Mouse (Mus musculus): ENCODE measurements around the gene Grcc10. TPM values are rescaled to one million over a fixed set of nuclear protein-coding genes. Genes with fewer than 3 reads are reported as not detected.

The Grcc10 gene
- polyA plus RNA-seq, 1 experiment from 2014 or later: 429 TPM

DNA sequence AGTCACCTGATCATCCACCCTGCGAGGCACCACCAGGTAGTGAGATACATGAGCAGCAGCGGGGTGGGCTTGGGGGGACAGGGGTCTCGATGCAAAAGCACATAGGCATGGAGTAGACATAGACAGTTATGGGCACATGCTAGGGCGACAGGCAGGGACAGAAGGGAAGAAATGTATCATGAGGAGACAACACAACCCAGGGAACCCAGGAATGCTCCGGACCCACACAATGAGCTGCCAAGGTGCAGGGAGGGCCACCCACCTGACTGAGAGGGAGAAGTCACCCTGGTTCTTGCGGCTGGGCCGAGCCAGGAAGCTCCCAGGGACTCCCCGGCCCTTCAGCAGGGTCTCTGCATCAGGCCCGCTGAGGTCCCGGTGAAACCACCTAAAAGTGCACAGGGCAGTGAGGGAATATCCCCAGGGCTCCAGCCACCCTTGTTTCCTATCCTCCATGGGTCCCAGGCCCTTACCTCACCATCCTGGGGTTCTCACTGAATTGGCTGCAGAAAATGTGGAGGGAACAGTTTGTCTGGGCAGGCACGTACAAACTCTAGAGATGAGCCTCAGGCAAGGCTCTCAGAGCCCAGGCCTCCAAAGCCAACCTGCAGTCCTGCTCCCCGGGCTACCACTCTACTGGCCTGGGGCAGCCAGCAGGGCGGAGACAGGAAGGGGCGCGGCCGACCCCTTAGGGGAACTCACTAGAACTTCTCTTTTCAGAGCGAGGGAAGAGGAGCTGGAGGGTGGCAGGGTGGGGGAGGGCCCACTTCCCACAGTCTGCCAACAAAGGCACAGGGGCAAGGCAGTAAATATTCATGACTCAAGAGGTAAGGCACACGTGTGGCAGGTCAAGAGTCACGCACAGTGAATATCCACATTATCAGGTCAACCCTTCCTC lies 8.5 kb downstream of the Grcc10 start:
- DNase-seq (peak; percentile 34), ATAC-seq (ENCODE audit: insufficient read depth) (peak; percentile 47; the same call in 1 of the 2 replicates)
- WGBS: 50% methylated on average over 19 of the region's 19 CpGs
- Histone ChIP-seq H3K27ac (ENCODE audit: low read depth) (no peak overlapping the region), H3K9me3 (ENCODE audit: low read depth, low read length) (no peaks in the 10 kb centered on the region), H3K4me1 (ENCODE audit: insufficient read depth) (no peaks in the 10 kb centered on the region), H3K4me3 (ENCODE audit: low read depth, low read length) (peak overlapping the region; percentile 15; the same call in 1 of the 2 replicates), H3K4me2 (peak overlapping the region; percentile 0; the same call in 1 of the 2 replicates), H3K9ac (peak overlapping the region; percentile 23; the same call in 1 of the 2 replicates), H3K36me3 (ENCODE audit: insufficient read depth) (no peaks in the 10 kb centered on the region), H3K27me3 (ENCODE audit: insufficient read depth, low read length) (no peaks in the 10 kb centered on the region)
- TF ChIP-seq CTCF (IDR thresholded peaks at IDR 0.05; ENCODE audit: low read depth): 0 out of 2 replicates have a peak, but pooled peaks have one; percentile 19

DNA sequence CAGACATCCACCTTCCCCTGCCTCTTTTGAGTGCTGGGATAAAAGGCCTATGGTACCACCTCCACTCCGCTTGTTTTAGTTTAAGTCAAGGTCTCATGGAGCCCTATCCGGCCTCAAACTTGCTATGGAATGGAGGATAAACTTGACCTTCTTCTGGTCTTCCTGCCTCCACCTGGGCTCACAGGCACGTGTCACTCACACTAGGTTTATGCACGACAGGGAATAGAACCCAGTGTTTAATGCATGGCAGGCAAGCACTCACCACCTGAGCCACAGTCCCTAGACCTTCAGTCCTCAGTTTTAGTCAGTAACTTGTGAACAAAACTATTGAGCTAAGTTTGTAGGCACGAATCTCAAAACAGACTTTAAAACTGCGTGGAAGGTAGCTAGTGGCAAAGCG lies 10.1 kb downstream of the Grcc10 start:
- 84% methylated on average over 7 of the region's 7 CpGs for WGBS

DNA sequence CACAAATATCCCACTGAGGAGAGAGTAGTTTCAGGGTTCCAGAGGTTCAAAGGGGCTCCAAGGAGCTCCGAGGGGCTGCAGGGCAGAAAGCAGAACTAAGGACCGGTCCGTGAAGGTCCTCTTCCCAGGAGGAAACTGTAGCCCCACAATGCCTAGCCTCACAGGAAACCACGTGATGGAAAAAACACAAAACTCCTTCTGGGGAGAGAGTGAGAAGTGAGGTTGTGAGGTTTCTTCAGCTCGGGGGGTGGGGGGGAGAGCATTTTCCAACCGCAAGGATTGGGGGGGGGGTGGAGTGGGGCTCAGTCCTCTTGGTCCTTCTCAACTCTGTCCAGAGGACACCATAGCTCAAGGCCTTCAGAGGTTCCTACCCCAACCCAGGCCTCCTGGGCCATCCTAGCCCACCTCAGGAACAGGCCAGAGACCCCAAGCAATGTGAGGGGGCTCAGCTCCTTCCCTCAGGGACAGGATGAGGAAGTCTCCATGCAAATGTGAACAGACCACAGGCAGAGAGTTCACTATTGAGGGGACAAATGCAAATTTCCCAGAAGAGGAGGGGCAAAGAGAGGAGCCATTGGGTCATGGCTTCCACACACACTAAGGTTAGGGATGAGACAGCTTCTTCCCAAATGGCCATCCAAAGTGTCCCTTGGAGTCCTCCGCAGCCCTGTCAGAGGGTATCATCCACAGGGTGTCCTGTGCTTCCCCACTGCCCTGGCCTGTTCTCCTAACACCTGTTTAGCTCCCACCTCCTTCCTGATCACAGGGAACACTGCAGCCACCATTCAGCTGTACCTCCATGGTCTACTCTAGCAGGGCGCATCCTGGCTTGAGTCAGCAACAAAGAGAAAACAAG lies 11.1 kb downstream of the Grcc10 start:
- H3K36me3 ChIP-seq (ENCODE audit: insufficient read depth): no peaks in the 10 kb centered on the region
- DNase-seq (no peak), ATAC-seq (ENCODE audit: insufficient read depth) (no peak)
- no peak overlapping the region for H3K4me2 ChIP-seq
- H3K9me3 ChIP-seq (ENCODE audit: low read depth, low read length): no peaks in the 10 kb centered on the region
- WGBS: 74% methylated on average over 8 of the region's 8 CpGs
- H3K4me3 ChIP-seq (ENCODE audit: low read depth, low read length): no peak overlapping the region
- H3K27me3 ChIP-seq (ENCODE audit: insufficient read depth, low read length): no peaks in the 10 kb centered on the region
- no peak for TF ChIP-seq CTCF (IDR thresholded peaks at IDR 0.05; ENCODE audit: low read depth)
- H3K4me1 ChIP-seq (ENCODE audit: insufficient read depth): no peaks in the 10 kb centered on the region
- H3K9ac ChIP-seq: no peak overlapping the region
- no peak overlapping the region for H3K27ac ChIP-seq (ENCODE audit: low read depth)

More for the DNA sequence above, 10.1 kb downstream of the Grcc10 start:
- no peak overlapping the region for H3K27ac ChIP-seq (ENCODE audit: low read depth)
- H3K4me2 ChIP-seq: no peak overlapping the region
- no peaks in the 10 kb centered on the region for H3K27me3 ChIP-seq (ENCODE audit: insufficient read depth, low read length)
- no peak for TF ChIP-seq CTCF (IDR thresholded peaks at IDR 0.05; ENCODE audit: low read depth)
- no peak for ATAC-seq (ENCODE audit: insufficient read depth)
- no peak overlapping the region for H3K4me3 ChIP-seq (ENCODE audit: low read depth, low read length)
- H3K9me3 ChIP-seq (ENCODE audit: low read depth, low read length): no peaks in the 10 kb centered on the region
- no peak overlapping the region for H3K9ac ChIP-seq
- H3K36me3 ChIP-seq (ENCODE audit: insufficient read depth): no peaks in the 10 kb centered on the region
- no peak for DNase-seq
- no peaks in the 10 kb centered on the region for H3K4me1 ChIP-seq (ENCODE audit: insufficient read depth)

DNA sequence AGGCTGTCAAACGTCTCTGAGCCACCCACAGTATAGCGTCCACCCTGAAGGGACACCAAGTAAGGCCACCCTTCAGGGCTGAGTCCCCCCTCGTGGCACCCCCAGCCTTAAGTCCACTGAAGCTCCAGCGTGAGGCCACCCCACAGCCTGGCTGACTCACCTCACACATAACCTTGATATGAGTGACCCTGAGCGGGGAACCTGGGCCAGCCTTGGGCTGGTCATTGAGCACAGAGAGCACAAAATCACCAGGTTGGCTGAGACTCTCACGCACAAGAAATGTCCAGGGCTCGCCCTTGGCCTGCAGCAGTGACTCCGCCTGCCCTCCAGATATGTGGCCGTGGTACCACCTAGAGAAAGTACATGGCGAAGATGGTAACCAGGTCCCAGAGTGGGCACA lies 12.6 kb downstream of the Grcc10 start:
- no peak for ATAC-seq (ENCODE audit: insufficient read depth)
- DNase-seq: no peak
- 81% methylated on average over 10 of the region's 10 CpGs for WGBS

DNA sequence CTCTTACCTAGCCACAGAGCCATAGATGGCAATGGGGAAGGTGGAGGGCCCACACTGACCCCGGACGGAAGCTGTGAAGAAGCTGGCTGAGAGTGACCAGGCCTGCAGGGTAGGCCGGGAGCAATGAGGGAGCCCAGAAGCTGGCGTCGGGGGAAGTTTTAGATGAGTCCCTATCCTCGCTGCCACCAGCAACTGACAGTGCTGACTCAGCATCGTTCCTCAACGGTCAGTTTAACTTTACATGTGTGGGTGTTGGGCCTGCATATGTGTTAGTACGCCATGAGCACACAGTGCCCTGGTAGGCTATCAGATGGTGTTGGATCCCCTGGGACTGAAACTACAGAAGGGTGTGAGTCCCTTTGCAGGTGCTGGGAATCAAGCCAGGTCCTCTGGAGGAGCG lies 16.7 kb downstream of the Grcc10 start:
- H3K4me2 ChIP-seq: no peak overlapping the region
- DNase-seq (no peak), ATAC-seq (ENCODE audit: insufficient read depth) (no peak)
- H3K36me3 ChIP-seq (ENCODE audit: insufficient read depth): no peaks in the 10 kb centered on the region
- 80% methylated on average over 10 of the region's 10 CpGs for WGBS
- no peak overlapping the region for H3K4me3 ChIP-seq (ENCODE audit: low read depth, low read length)
- no peaks in the 10 kb centered on the region for H3K27me3 ChIP-seq (ENCODE audit: insufficient read depth, low read length)
- no peak overlapping the region for H3K27ac ChIP-seq (ENCODE audit: low read depth)
- no peaks in the 10 kb centered on the region for H3K9me3 ChIP-seq (ENCODE audit: low read depth, low read length)
- no peak overlapping the region for H3K9ac ChIP-seq
- no peak for TF ChIP-seq CTCF (IDR thresholded peaks at IDR 0.05; ENCODE audit: low read depth)
- H3K4me1 ChIP-seq (ENCODE audit: insufficient read depth): no peaks in the 10 kb centered on the region

More for the DNA sequence above, 12.6 kb downstream of the Grcc10 start:
- Histone ChIP-seq H3K36me3 (ENCODE audit: insufficient read depth) (no peaks in the 10 kb centered on the region), H3K27me3 (ENCODE audit: insufficient read depth, low read length) (no peaks in the 10 kb centered on the region), H3K4me2 (no peak overlapping the region), H3K4me3 (ENCODE audit: low read depth, low read length) (no peak overlapping the region), H3K27ac (ENCODE audit: low read depth) (no peak overlapping the region), H3K4me1 (ENCODE audit: insufficient read depth) (no peaks in the 10 kb centered on the region), H3K9ac (no peak overlapping the region), H3K9me3 (ENCODE audit: low read depth, low read length) (no peaks in the 10 kb centered on the region)
- no peak for TF ChIP-seq CTCF (IDR thresholded peaks at IDR 0.05; ENCODE audit: low read depth)

DNA sequence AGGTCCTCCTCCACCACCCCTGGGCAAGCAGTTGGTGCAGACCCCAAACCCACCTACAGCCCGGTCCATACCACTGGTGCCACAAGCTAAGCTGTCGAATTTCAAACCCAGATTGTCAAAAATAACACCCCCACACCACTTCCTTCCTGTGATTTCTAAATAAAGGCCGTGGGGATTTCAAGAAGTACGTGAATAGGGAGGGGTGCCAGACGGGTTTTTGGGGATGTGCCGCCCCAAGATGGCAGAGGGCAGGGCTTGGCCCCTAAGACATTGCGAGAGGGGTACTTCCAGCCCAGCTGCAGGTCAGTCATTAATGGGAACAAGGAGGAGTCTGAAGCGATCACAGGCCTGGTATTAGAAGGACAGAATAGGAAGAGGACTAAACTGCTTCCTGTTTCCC lies 17.6 kb downstream of the Grcc10 start:
- Histone ChIP-seq H3K9me3 (ENCODE audit: low read depth, low read length) (no peaks in the 10 kb centered on the region), H3K36me3 (ENCODE audit: insufficient read depth) (no peaks in the 10 kb centered on the region), H3K27ac (ENCODE audit: low read depth) (no peak overlapping the region), H3K9ac (no peak overlapping the region), H3K4me3 (ENCODE audit: low read depth, low read length) (no peak overlapping the region), H3K27me3 (ENCODE audit: insufficient read depth, low read length) (no peaks in the 10 kb centered on the region), H3K4me1 (ENCODE audit: insufficient read depth) (no peaks in the 10 kb centered on the region), H3K4me2 (no peak overlapping the region)
- no peak for TF ChIP-seq CTCF (IDR thresholded peaks at IDR 0.05; ENCODE audit: low read depth)
- WGBS: 70% methylated on average over 8 of the region's 8 CpGs
- ATAC-seq (ENCODE audit: insufficient read depth): no peak
- no peak for DNase-seq

Measured in lung, embryonic 14.5 days (tissue).